Mouse (Mus musculus): ENCODE results near the gene Shroom1. TPM values are rescaled to one million over a fixed set of nuclear protein-coding genes. Genes with fewer than 3 reads are reported as not detected.

Shroom1 gene
- polyA plus RNA-seq, 1 experiment from 2014 or later = 1.3 TPM

DNA sequence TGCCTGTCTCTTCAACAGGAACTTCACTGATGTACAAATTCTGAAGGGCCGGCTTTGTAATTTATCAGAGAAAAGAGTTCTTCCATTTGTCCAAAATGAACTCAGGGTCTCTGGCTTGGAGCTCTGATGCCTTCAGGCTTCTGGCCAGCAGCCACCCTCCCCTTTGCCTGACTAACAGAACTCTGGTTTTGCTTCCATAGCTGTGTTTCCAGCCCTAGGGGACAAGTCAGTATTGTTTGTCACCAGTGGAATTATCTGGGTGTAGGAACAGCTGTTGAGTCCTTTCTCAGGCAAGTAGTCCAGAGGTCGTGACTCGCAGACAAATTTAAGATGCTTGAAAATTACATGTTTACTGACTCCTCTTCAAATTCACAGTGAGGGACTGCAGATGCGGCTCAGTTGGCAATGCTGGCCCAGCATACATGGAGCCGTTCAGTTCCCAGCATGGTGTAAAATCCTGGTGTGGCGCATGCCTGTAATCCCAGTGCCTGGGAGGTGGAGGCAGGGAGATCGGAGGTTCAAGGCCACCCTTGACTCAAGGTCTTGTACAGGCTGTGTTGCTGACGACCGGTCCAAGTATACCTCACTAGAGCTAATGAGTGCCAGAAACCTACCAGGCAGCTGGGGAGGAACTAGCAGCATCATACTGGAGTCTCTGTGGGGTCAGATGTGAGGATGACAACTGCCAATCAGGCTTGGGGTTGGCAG, 50.2 kb downstream of the Shroom1 start:
- no peaks in the 10 kb centered on the region for H3K9me3 ChIP-seq (replicated peaks; ENCODE audit: control insufficient read depth, low read length)
- H3K4me2 ChIP-seq (ENCODE audit: low read depth, low read length) = no peak overlapping the region
- no peak overlapping the region for H3K27ac ChIP-seq (ENCODE audit: low read length)
- no peak overlapping the region for H3K4me3 ChIP-seq (ENCODE audit: low read length)
- H3K9ac ChIP-seq (ENCODE audit: low read length) = no peak overlapping the region
- H3K36me3 ChIP-seq (ENCODE audit: control insufficient read depth, insufficient read depth) = no peaks in the 10 kb centered on the region
- H3K27me3 ChIP-seq (ENCODE audit: control insufficient read depth, insufficient read depth, low read length) = no peaks in the 10 kb centered on the region
- ATAC-seq (replicated peaks; ENCODE audit: extremely low read depth, insufficient read depth, low FRiP score) = no peak
- 81% methylated on average over 9 of the region's 9 CpGs for WGBS
- no peaks in the 10 kb centered on the region; the same call in 1 of the 2 replicates for H3K4me1 ChIP-seq (ENCODE audit: control insufficient read depth, insufficient read depth, low read length)

DNA sequence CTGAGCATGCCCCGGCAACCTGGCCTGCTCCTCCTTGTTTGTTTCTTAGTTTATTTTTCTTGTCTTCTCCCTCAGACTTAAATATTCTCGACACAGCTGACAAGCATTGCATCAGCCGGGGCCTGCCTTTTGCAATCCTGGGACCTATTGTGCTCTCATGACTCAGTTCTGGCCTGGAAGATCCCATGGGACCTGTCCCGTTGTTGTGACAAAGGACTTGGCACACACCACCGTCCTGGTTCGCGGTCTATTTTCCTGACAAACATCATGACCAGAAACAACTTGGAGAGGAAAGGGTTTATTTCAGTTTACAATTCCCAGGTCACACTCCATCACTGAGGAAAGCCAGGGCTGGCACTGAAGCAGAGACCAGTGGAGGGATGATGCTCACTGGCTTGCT, 51.1 kb downstream of the Shroom1 start:
- no peak for ATAC-seq (replicated peaks; ENCODE audit: extremely low read depth, insufficient read depth, low FRiP score)
- H3K27me3 ChIP-seq (ENCODE audit: control insufficient read depth, insufficient read depth, low read length) = no peaks in the 10 kb centered on the region

DNA sequence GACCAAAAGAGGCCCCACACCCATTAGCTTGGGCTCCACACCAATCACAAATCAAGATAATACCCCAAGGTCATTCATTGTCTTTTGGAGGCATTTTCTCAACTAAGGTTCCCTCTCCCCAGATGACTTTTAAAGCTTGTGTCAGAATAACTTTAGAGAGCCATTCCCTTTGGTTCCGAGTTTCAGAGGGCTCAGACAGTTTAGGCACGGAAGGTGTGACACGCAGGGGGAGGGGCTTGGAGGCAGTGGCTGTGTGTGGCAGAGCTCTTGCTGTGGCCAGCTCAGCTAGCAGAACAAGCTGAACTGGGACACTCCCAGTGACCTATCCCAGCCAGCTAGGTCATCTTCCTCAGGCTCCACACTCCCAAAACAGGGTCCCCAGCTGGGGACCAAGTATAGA, 51.6 kb downstream of the Shroom1 start:
- H3K4me2 ChIP-seq (ENCODE audit: low read depth, low read length) = no peak overlapping the region
- ATAC-seq (replicated peaks; ENCODE audit: extremely low read depth, insufficient read depth, low FRiP score) = no peak
- H3K9me3 ChIP-seq (replicated peaks; ENCODE audit: control insufficient read depth, low read length) = no peaks in the 10 kb centered on the region
- H3K9ac ChIP-seq (ENCODE audit: low read length) = no peak overlapping the region
- WGBS = 49% methylated on average over 3 of the region's 3 CpGs
- no peak overlapping the region for H3K27ac ChIP-seq (ENCODE audit: low read length)
- H3K4me1 ChIP-seq (ENCODE audit: control insufficient read depth, insufficient read depth, low read length) = no peaks in the 10 kb centered on the region; the same call in 1 of the 2 replicates
- no peaks in the 10 kb centered on the region for H3K27me3 ChIP-seq (ENCODE audit: control insufficient read depth, insufficient read depth, low read length)
- no peak overlapping the region for H3K4me3 ChIP-seq (ENCODE audit: low read length)
- H3K36me3 ChIP-seq (ENCODE audit: control insufficient read depth, insufficient read depth) = no peaks in the 10 kb centered on the region

More for the DNA sequence above, 51.1 kb downstream of the Shroom1 start:
- Histone ChIP-seq H3K9ac (ENCODE audit: low read length) (no peak overlapping the region), H3K4me3 (ENCODE audit: low read length) (no peak overlapping the region), H3K4me1 (ENCODE audit: control insufficient read depth, insufficient read depth, low read length) (no peaks in the 10 kb centered on the region; the same call in 1 of the 2 replicates), H3K4me2 (ENCODE audit: low read depth, low read length) (no peak overlapping the region), H3K27ac (ENCODE audit: low read length) (no peak overlapping the region), H3K36me3 (ENCODE audit: control insufficient read depth, insufficient read depth) (no peaks in the 10 kb centered on the region), H3K9me3 (replicated peaks; ENCODE audit: control insufficient read depth, low read length) (no peaks in the 10 kb centered on the region)
- 56% methylated on average over 7 of the region's 7 CpGs for WGBS

DNA sequence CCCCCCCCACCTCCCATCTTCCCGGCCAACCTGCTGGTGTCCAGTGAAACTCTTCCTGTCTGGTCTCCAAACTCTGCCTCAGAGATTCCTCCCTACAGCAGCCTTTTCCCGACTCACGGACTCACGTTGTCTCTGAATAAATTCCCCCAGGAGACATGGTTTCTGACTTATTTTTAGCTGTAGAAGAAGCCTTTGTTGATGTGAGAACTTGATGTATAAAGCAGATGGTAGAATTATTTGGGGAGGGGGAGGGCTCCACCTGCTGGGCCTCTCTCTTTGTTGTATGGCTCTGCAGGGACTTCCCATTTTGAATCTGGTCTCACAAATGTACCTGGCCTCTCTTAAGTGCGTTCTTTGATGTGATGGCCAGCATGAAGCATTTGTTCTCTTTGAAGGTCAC, 53.3 kb downstream of the Shroom1 start:
- H3K4me3 ChIP-seq (ENCODE audit: low read length) = no peak overlapping the region
- 34% methylated on average over 5 of the region's 5 CpGs for WGBS
- no peaks in the 10 kb centered on the region for H3K9me3 ChIP-seq (replicated peaks; ENCODE audit: control insufficient read depth, low read length)
- no peak overlapping the region for H3K4me2 ChIP-seq (ENCODE audit: low read depth, low read length)
- H3K36me3 ChIP-seq (ENCODE audit: control insufficient read depth, insufficient read depth) = no peaks in the 10 kb centered on the region
- ATAC-seq (replicated peaks; ENCODE audit: extremely low read depth, insufficient read depth, low FRiP score) = no peak
- no peaks in the 10 kb centered on the region; the same call in 1 of the 2 replicates for H3K4me1 ChIP-seq (ENCODE audit: control insufficient read depth, insufficient read depth, low read length)
- H3K9ac ChIP-seq (ENCODE audit: low read length) = no peak overlapping the region
- no peaks in the 10 kb centered on the region for H3K27me3 ChIP-seq (ENCODE audit: control insufficient read depth, insufficient read depth, low read length)
- no peak overlapping the region for H3K27ac ChIP-seq (ENCODE audit: low read length)

DNA sequence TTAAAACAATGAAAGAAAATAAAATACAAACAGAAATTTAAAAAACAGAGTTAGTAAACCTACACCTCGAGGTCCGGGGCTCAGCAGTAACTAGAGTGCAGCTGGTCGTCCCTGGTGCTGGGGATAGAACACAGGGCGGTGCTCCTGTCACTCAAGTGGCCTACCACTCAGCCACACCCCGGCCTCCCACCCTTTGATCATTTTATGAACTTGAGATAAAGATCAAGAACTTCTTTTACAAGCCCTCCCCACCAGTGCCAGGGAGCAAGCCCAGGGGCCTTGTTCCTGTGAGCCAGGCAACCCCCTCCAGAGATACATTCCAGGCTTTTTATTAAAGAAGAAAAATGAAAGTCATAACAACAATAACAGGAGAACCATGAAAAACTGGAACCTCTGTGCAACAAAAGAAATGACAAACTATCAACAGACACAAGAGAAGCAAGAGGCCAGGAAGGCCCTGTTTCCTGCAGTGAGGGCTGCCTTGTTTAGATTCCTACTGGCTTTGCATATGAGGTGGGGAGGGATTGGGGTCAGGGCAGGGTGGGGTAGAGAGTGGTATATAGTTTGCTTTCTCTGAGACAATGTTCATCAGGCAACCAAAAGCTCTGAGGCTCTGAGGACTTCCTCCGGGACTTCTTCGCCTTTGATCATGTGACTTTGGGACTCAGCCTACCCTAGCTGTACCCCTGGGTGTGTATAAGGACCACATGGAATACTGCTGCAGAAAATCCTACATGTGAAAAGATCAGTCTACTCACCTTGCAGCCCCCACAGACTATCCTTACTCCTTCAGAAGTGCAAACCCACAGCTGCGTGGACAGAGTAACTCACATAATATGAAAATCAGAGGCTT, 60.0 kb downstream of the Shroom1 start:
- H3K4me3 ChIP-seq (ENCODE audit: low read length) = no peak overlapping the region
- H3K36me3 ChIP-seq (ENCODE audit: control insufficient read depth, insufficient read depth) = no peaks in the 10 kb centered on the region
- no peak for ATAC-seq (replicated peaks; ENCODE audit: extremely low read depth, insufficient read depth, low FRiP score)
- H3K9ac ChIP-seq (ENCODE audit: low read length) = no peak overlapping the region
- WGBS = 51% methylated on average over 8 of the region's 8 CpGs
- H3K4me1 ChIP-seq (ENCODE audit: control insufficient read depth, insufficient read depth, low read length) = peaks cover 15% of the 10 kb centered on the region
- no peak overlapping the region for H3K4me2 ChIP-seq (ENCODE audit: low read depth, low read length)
- no peaks in the 10 kb centered on the region for H3K9me3 ChIP-seq (replicated peaks; ENCODE audit: control insufficient read depth, low read length)
- no peaks in the 10 kb centered on the region for H3K27me3 ChIP-seq (ENCODE audit: control insufficient read depth, insufficient read depth, low read length)
- H3K27ac ChIP-seq (ENCODE audit: low read length) = no peak overlapping the region

Small RNA genes within 50 kb of the gene (microRNA-seq; reads per million reads assigned to microRNA genes)
- not detected for gene Mir6920

Other genes starting within 250 kb of the Shroom1 start
- gene Hspa4, start 156.7 kb upstream of the Shroom1 start, polyA plus RNA-seq (2015; fragmentation: Nextera tagmentation; extraction: Ambion mirVana) = 66.6 and 72.8 TPM in 2 replicates
- 12.8 and 16.7 TPM in 2 replicates for gene Zcchc10, start 132.5 kb upstream of the Shroom1 start, polyA plus RNA-seq (2015; fragmentation: Nextera tagmentation; extraction: Ambion mirVana)
- 23.0 and 31.7 TPM in 2 replicates for gene Aff4, start 106.4 kb upstream of the Shroom1 start, polyA plus RNA-seq (2015; fragmentation: Nextera tagmentation; extraction: Ambion mirVana)
- gene Leap2, start 34.0 kb upstream of the Shroom1 start, polyA plus RNA-seq (2015; fragmentation: Nextera tagmentation; extraction: Ambion mirVana) = 0.39 TPM in 1 of 2 replicates, not detected in the other
- gene Uqcrq, start 26.4 kb upstream of the Shroom1 start, polyA plus RNA-seq (2015; fragmentation: Nextera tagmentation; extraction: Ambion mirVana) = 1,391 and 1,425 TPM in 2 replicates
- 1.2 and 1.6 TPM in 2 replicates for gene Gdf9, start 26.2 kb upstream of the Shroom1 start, polyA plus RNA-seq (2015; fragmentation: Nextera tagmentation; extraction: Ambion mirVana)
- gene Gm10447, start 95 bp upstream of the Shroom1 start, polyA plus RNA-seq (2015; fragmentation: Nextera tagmentation; extraction: Ambion mirVana) = 0.06 and 0.09 TPM in 2 replicates
- not detected in 2 replicates for gene Gm9837, start 13.3 kb downstream of the Shroom1 start, polyA plus RNA-seq (2015; fragmentation: Nextera tagmentation; extraction: Ambion mirVana)
- gene Gm9945, start 23.0 kb downstream of the Shroom1 start, polyA plus RNA-seq (2015; fragmentation: Nextera tagmentation; extraction: Ambion mirVana) = not detected in 2 replicates
- gene Sowaha, start 23.1 kb downstream of the Shroom1 start, polyA plus RNA-seq (2015; fragmentation: Nextera tagmentation; extraction: Ambion mirVana) = 0.17 and 0.18 TPM in 2 replicates
- gene Sept8, start 62.1 kb downstream of the Shroom1 start, polyA plus RNA-seq (2015; fragmentation: Nextera tagmentation; extraction: Ambion mirVana) = 22.9 and 23.3 TPM in 2 replicates
- gene Kif3a, start 110.2 kb downstream of the Shroom1 start, polyA plus RNA-seq (2015; fragmentation: Nextera tagmentation; extraction: Ambion mirVana) = 38.3 and 38.9 TPM in 2 replicates
- gene Il4, start 161.5 kb downstream of the Shroom1 start, polyA plus RNA-seq (2015; fragmentation: Nextera tagmentation; extraction: Ambion mirVana) = 0.51 and 1.1 TPM in 2 replicates
- gene Il13, start 177.5 kb downstream of the Shroom1 start, polyA plus RNA-seq (2015; fragmentation: Nextera tagmentation; extraction: Ambion mirVana) = 0.24 TPM in 1 of 2 replicates, not detected in the other

All from heart, embryonic 16.5 days (tissue).